8 mouse cellular contexts compared by ENCODE assay signal in genomic region chr13:54446686-54447495, GRCm38 (mm10). TPM values are rescaled to one million over a fixed set of nuclear protein-coding genes. Genes with fewer than 3 reads are reported as not detected.
DNase-seq lines count a peak whose midpoint lies in the region; ATAC-seq and TF ChIP-seq lines count a peak whose summit lies in the region.

No protein-coding gene starts in this region.

- 0 out of 2 replicates have a peak, but pooled peaks cover 3% of the 10 kb centered on the region for H3K4me1 ChIP-seq in hindbrain, embryonic 14.5 days (replicated peaks; ENCODE audit: control insufficient read depth, insufficient read depth, low read length)

- H3K9ac ChIP-seq in hindbrain, embryonic 14.5 days = no peak overlapping the region

- in situ Hi-C loops in Patski (cut with MboI; ENCODE audit: low pct_unique_long_range_greater_than_20kb) = loop anchor here (5.0 to 25.0 kb wide), 4 partner anchors 200 to 635 kb away; no protein-coding TSS in a partner anchor

- peak; percentile 70 for ATAC-seq in Patski
- ATAC-seq in hindbrain, embryonic 14.5 days (ENCODE audit: low FRiP score) = peak; percentile 69; the same call in 1 of the 2 replicates

- DNase-seq in Patski (ENCODE audit: low read depth, low spot score) = no peak
- peak; percentile 95 for DNase-seq in cerebellum, postnatal 14 days
- DNase-seq in frontal cortex, postnatal 25 days (ENCODE audit: low spot score in 2 of 2) = peak; percentile 85 to 87
- DNase-seq in hindbrain, embryonic 14.5 days (ENCODE audit: low spot score) = peak; percentile 93
- peak; percentile 86 for DNase-seq in layer of hippocampus, postnatal 36 days
- peak; percentile 77 for DNase-seq in lung, postnatal 25 days (ENCODE audit: low spot score)
- peak; percentile 84 for DNase-seq in retina, postnatal 1 day
- DNase-seq in thymus, postnatal 4 days = peak; percentile 87

- H3K36me3 ChIP-seq in hindbrain, embryonic 14.5 days (replicated peaks; ENCODE audit: control insufficient read depth, insufficient read depth) = no peaks in the 10 kb centered on the region

- H3K4me3 ChIP-seq in hindbrain, embryonic 14.5 days (replicated peaks; ENCODE audit: low read length) = no peak overlapping the region

- WGBS in hindbrain, embryonic 14.5 days = 28% methylated on average over 19 of the region's 19 CpGs

- no peak overlapping the region for H3K27ac ChIP-seq in hindbrain, embryonic 14.5 days

- TF ChIP-seq CTCF in Patski (IDR thresholded peaks at IDR 0.05) = peak; percentile 88

- H3K4me2 ChIP-seq in hindbrain, embryonic 14.5 days (replicated peaks) = no peak overlapping the region

- peaks cover 7% of the 10 kb centered on the region for H3K27me3 ChIP-seq in Patski
- H3K27me3 ChIP-seq in hindbrain, embryonic 14.5 days (ENCODE audit: control insufficient read depth, insufficient read depth, low read length) = no peaks in the 10 kb centered on the region

- POLR2A ChIA-PET in Patski (lab: Charles Lee) = interaction anchor here (1.7 kb wide), 1 partner anchor 200 kb away, joined by 5 read pairs; no protein-coding TSS in a partner anchor

- no peaks in the 10 kb centered on the region for H3K9me3 ChIP-seq in hindbrain, embryonic 14.5 days (ENCODE audit: control insufficient read depth, low read length)

- CTCF ChIA-PET in Patski (lab: Charles Lee) = interaction anchor here (0.9 to 4.0 kb wide), 10 partner anchors 30 to 333 kb away, joined by 3 to 61 read pairs (median 4); no protein-coding TSS in a partner anchor

RNA-seq across cellular contexts. Expression of gene Thoc3, which starts 21.8 kb away (rescaled TPM):
- 39.8 TPM for polyA plus RNA-seq in Patski (2021)
- 92.9 and 98.6 TPM in 2 replicates for polyA plus RNA-seq in hindbrain, embryonic 14.5 days (2014; fragmentation: Nextera tagmentation; extraction: Ambion mirVana)
- total RNA-seq in layer of hippocampus, postnatal 36 days (2021) = 10 to 100 TPM; 35.7 to 36.7 TPM

RNA-seq across cellular contexts. Expression of gene Simc1, which starts 56.7 kb away (rescaled TPM):
- 8.8 TPM for polyA plus RNA-seq in Patski (2021)
- 27.2 and 28.5 TPM in 2 replicates for polyA plus RNA-seq in hindbrain, embryonic 14.5 days (2014; fragmentation: Nextera tagmentation; extraction: Ambion mirVana)
- 10 to 100 TPM; 17.4 to 18.2 TPM for total RNA-seq in layer of hippocampus, postnatal 36 days (2021)
